Mouse (Mus musculus) heart, embryonic 11.5 days (tissue): Measurements from ENCODE around the gene Spata18. TPM values are rescaled to one million over a fixed set of nuclear protein-coding genes. Genes with fewer than 3 reads are reported as not detected.
A peak's percentile ranks its signal among the peaks of the same experiment; 100 is the strongest.

ENCODE experiments used
- ATAC-seq: fragments of 200-750 bp; cut with Nextera tagmentation; replicated peaks from 2 replicates; pipeline ENCODE4 v1.8.0; 2017; ENCODE audit warnings: moderate library complexity; ENCODE audit not compliant: insufficient number of reproducible peaks, low FRiP score, low TSS enrichment
- H3K27ac ChIP-seq: fragments of 300-500 bp; sonication (generic); 2 replicates; pipeline ENCODE4 v1.5.1; 2014; ENCODE audit warnings: mild to moderate bottlenecking, low read depth, low read length
- H3K27me3 ChIP-seq: fragments of 300-500 bp; sonication (generic); 2 replicates; pipeline ENCODE4 v1.6.1; 2014; ENCODE audit warnings: mild to moderate bottlenecking, low read length, mixed read lengths; ENCODE audit not compliant: control insufficient read depth, insufficient read depth
- H3K36me3 ChIP-seq: fragments of 300-500 bp; sonication (generic); 2 replicates; pipeline ENCODE4 v1.6.1; 2014; ENCODE audit warnings: mild to moderate bottlenecking, low read length, moderate library complexity, mixed read lengths; ENCODE audit not compliant: control insufficient read depth, insufficient read depth
- H3K4me1 ChIP-seq: fragments of 300-500 bp; sonication (generic); 2 replicates; pipeline ENCODE4 v1.6.1; 2014; ENCODE audit warnings: low read length; ENCODE audit not compliant: control insufficient read depth, insufficient read depth
- H3K4me2 ChIP-seq: fragments of 300-500 bp; sonication (generic); 2 replicates; pipeline ENCODE4 v1.6.1; 2014; ENCODE audit warnings: mild to moderate bottlenecking, moderate library complexity
- H3K4me3 ChIP-seq: fragments of 300-500 bp; sonication (generic); 2 replicates; pipeline ENCODE4 v1.5.1; 2014; ENCODE audit warnings: low read depth, low read length
- H3K9ac ChIP-seq: fragments of 300-500 bp; sonication (generic); 2 replicates; pipeline ENCODE4 v1.6.1; 2014; ENCODE audit warnings: mild to moderate bottlenecking, low read depth, low read length, moderate library complexity
- H3K9me3 ChIP-seq: fragments of 300-500 bp; sonication (generic); replicated peaks from 2 replicates; pipeline ENCODE4 v1.6.1; 2016; ENCODE audit warnings: low read length; ENCODE audit not compliant: control insufficient read depth
- whole genome bisulfite sequencing: fragments of 180-500 bp; shearing (Covaris S2); extraction: QIAGEN DNeasy Blood & Tissue Kit; methylation state at CpG from one replicate; pipeline ENCODE4 v1.1.7; 2014; ENCODE audit not compliant: insufficient replicate concordance; 5-methylcytosine and 5-hydroxymethylcytosine counted together
- polyA plus RNA-seq: library from polyadenylated mRNA; unstranded; fragments of >200 nt; fragmentation: Nextera tagmentation; extraction: Ambion mirVana; gene quantifications from 2 replicates; pipeline ENCODE4 v1.2.1, GENCODE M21; 2014

Spata18 gene
- polyA plus RNA-seq, 1 experiment from 2014 or later = not detected

DNA sequence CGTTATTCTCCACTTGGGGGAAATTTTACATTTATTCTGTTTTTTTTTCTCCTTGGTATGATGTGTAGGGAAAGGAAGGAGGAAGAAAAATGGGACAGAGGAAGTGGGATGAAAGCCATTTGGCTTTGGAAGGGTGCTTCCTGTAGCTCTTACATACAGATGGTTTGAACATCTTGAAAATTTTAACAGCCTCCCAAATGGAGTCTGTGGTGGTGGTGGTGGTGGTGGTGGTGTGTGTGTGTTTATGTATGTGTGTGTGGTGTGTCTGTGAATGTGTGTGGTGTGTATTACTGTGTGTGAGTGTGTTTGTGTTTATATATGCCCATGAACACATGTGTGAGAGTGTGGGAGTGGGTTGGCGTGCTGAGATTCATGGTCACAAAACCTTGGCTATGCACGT, 24.4 kb downstream of the Spata18 start:
- H3K36me3 ChIP-seq = no peaks in the 10 kb centered on the region
- no peak overlapping the region for H3K27ac ChIP-seq
- 77% methylated on average over 3 of the region's 3 CpGs for WGBS
- H3K4me1 ChIP-seq = no peaks in the 10 kb centered on the region
- no peaks in the 10 kb centered on the region for H3K9me3 ChIP-seq
- no peaks in the 10 kb centered on the region for H3K27me3 ChIP-seq
- no peak overlapping the region for H3K9ac ChIP-seq
- no peak for ATAC-seq
- H3K4me2 ChIP-seq = no peak overlapping the region
- H3K4me3 ChIP-seq = no peak overlapping the region

DNA sequence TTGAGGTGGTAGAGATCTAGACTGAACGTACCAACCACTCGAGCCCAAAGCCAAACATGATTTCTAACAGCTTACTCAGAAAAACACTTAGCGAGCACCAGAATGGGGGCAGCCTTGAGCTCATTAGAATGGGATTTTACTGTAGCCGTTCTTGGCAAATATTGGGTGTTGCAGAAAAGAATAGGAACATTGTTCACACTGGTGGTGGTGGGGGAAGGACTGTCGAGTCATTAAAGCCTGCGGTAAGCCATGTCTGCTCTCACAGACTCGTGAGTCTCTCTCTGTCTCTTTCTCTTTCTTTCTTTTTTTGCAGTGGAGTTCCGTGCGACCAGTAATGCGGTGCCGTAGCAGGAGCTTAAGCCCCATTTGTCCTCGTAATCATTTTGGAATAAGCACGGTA, 25.4 kb downstream of the Spata18 start:
- no peaks in the 10 kb centered on the region for H3K27me3 ChIP-seq
- no peaks in the 10 kb centered on the region for H3K4me1 ChIP-seq
- 80% methylated on average over 13 of the region's 13 CpGs for WGBS
- H3K4me3 ChIP-seq = no peak overlapping the region
- no peak for ATAC-seq
- no peak overlapping the region for H3K4me2 ChIP-seq
- no peak overlapping the region for H3K9ac ChIP-seq
- H3K36me3 ChIP-seq = no peaks in the 10 kb centered on the region
- H3K9me3 ChIP-seq = no peaks in the 10 kb centered on the region
- H3K27ac ChIP-seq = no peak overlapping the region

- Histone ChIP-seq H3K4me3 (no peak overlapping the region), H3K27me3 (no peaks in the 10 kb centered on the region), H3K36me3 (no peaks in the 10 kb centered on the region), H3K27ac (no peak overlapping the region), H3K9me3 (no peaks in the 10 kb centered on the region), H3K9ac (no peak overlapping the region), H3K4me1 (peaks cover 4% of the 10 kb centered on the region; the same call in 1 of the 2 replicates), H3K4me2 (no peak overlapping the region)
- WGBS = 78% methylated on average over 6 of the region's 6 CpGs
- ATAC-seq = no peak
These were observed 32.0 kb downstream of the Spata18 start for GRCm38 (mm10) chr5:73683221-73683620.

GRCm38 (mm10) chr5:73683706-73684409, 32.7 kb downstream of the Spata18 start:
- no peak for ATAC-seq
- WGBS = 55% methylated on average over 9 of the region's 9 CpGs
- H3K27ac ChIP-seq = no peak overlapping the region
- H3K27me3 ChIP-seq = no peaks in the 10 kb centered on the region
- no peak overlapping the region for H3K9ac ChIP-seq
- no peak overlapping the region for H3K4me2 ChIP-seq
- peaks cover 4% of the 10 kb centered on the region; the same call in 1 of the 2 replicates for H3K4me1 ChIP-seq
- no peaks in the 10 kb centered on the region for H3K36me3 ChIP-seq
- no peak overlapping the region for H3K4me3 ChIP-seq
- H3K9me3 ChIP-seq = no peaks in the 10 kb centered on the region

DNA sequence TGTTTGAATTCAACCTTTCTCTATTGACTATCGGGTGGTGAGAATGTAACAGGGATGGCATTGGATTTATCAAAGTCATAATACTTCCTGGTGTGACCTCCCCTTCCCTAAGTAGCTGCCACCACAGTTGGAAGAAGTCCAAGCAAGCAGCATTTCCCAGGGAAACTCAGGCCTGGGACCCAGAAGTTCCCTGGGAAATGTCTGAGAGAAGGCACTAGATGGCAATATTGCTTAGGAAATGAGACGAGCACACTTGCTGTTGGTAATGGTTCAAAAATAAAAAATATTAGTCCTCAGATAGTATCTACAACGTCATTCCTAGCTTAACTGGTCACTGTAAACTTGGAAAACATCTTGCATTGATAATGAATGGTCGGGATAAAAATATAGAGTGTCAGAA, 35.0 kb downstream of the Spata18 start:
- Histone ChIP-seq H3K36me3 (no peaks in the 10 kb centered on the region), H3K9ac (no peak overlapping the region), H3K4me2 (no peak overlapping the region), H3K4me3 (no peak overlapping the region), H3K27me3 (no peaks in the 10 kb centered on the region), H3K9me3 (no peaks in the 10 kb centered on the region), H3K4me1 (peaks cover 8% of the 10 kb centered on the region; the same call in 1 of the 2 replicates), H3K27ac (no peak overlapping the region)
- 15% methylated on average over 4 of the region's 4 CpGs for WGBS
- no peak for ATAC-seq

- Histone ChIP-seq H3K9ac (no peak overlapping the region), H3K4me1 (peaks cover 8% of the 10 kb centered on the region; the same call in 1 of the 2 replicates), H3K4me2 (no peak overlapping the region), H3K27me3 (no peaks in the 10 kb centered on the region), H3K4me3 (no peak overlapping the region), H3K9me3 (no peaks in the 10 kb centered on the region), H3K27ac (peak overlapping the region; percentile 42), H3K36me3 (no peaks in the 10 kb centered on the region)
- ATAC-seq = no peak
- 27% methylated on average over 1 of the region's 1 CpGs for WGBS
These were observed 37.4 kb downstream of the Spata18 start for GRCm38 (mm10) chr5:73688576-73688975.

DNA sequence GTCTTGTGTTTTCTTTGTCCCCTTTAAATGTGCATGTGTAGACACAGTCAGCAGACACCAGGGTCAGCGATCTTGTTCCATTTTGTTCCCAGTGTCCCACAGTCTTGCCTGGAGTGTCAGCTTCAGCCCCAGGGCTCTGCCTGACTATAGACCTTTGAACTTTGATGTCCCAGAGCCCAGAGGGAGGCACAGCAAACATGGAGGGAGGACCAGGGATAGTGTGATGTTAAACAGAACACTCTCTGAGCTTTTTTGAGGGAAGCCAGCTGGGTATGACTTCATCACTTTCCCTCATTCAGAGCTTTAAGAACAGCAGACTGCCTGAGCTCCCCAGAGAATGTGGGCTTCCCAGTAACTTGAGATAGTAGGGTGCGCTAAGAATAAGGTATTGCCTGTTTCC, 39.0 kb downstream of the Spata18 start:
- 25% methylated on average over 2 of the region's 2 CpGs for WGBS
- Histone ChIP-seq H3K4me1 (peaks cover 8% of the 10 kb centered on the region; the same call in 1 of the 2 replicates), H3K9me3 (no peaks in the 10 kb centered on the region), H3K9ac (no peak overlapping the region), H3K36me3 (no peaks in the 10 kb centered on the region), H3K27me3 (no peaks in the 10 kb centered on the region), H3K4me2 (no peak overlapping the region), H3K4me3 (no peak overlapping the region), H3K27ac (no peak overlapping the region)
- ATAC-seq = peak; percentile 46; the same call in 1 of the 2 replicates

GRCm38 (mm10) chr5:73691723-73692520, 40.7 kb downstream of the Spata18 start:
- Histone ChIP-seq H3K4me1 (peaks cover 8% of the 10 kb centered on the region; the same call in 1 of the 2 replicates), H3K36me3 (no peaks in the 10 kb centered on the region), H3K27ac (no peak overlapping the region), H3K4me2 (no peak overlapping the region), H3K4me3 (no peak overlapping the region), H3K9ac (no peak overlapping the region), H3K27me3 (no peaks in the 10 kb centered on the region), H3K9me3 (no peaks in the 10 kb centered on the region)
- WGBS = 36% methylated on average over 15 of the region's 15 CpGs
- ATAC-seq = no peak
